Mouse (Mus musculus) monocyte, adult 59 days (primary cell): ENCODE data around the gene Meis1. TPM values are rescaled to one million over a fixed set of nuclear protein-coding genes. Genes with fewer than 3 reads are reported as not detected.

Experiments
- total RNA-seq, 2 experiments: library from RNA; stranded (reverse); gene quantifications; one replicate each; pipeline ENCODE4 v1.2.4; 2023

Meis1 gene
- total RNA-seq, result 10 to 100 TPM; 10.1 to 11.5 TPM

DNA sequence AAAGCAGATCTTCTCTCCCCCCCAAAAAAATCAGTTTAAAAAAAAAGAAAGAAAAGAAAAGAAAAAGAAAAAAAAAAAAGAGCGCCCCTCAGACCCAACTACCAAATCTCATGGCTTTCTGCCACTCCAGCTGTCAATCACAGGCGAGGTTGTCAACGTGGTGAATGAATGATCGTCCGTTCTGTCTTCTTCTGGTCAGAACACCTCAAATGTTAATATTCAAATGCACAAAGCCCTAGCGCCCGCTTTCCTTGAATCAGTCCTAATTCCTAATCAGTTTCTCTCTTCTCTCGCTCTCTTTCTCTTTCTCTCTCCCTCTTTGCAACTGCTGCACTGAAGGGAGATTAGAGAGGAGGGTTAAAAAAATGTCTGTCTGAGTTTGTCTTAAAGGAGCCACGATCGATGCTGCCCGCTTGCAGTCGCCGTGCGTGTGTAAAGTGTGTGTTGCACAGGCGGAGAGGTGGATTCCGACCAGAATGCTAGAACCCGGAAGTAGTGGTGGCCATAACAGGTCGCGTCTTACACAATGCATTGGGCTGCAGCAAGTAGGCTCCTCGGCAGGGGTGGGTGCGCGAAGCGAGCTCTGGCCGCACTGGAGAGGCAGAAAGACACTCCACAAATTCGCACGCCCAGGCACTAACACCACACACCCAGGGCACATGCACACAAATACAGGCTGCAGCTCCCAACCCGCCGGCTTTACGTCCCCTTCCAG is at the start of gene Meis1:
Gene Meis1 (minus strand): TSS at position 497 of the 715 bp plus-strand sequence.

